Mouse (Mus musculus) small intestine, adult 2 months (tissue): ENCODE measurements around the gene Ccsap.

Source experiments
- CTCF ChIP-seq: fragments of 200-500 bp; IDR thresholded peaks from 2 replicates; pipeline ENCODE4 v1.5.1; 2012; ENCODE audit warnings: low read depth, mild to moderate bottlenecking, control low read depth, inconsistent platforms, low read length, moderate library complexity, mixed read lengths; ENCODE audit not compliant: insufficient replicate concordance, insufficient read length; ENCODE audit errors: extremely low read depth
- POLR2A ChIP-seq: fragments of 200-500 bp; IDR thresholded peaks from 2 replicates; pipeline ENCODE4 v1.6.1; 2012; ENCODE audit warnings: low read depth, mild to moderate bottlenecking, control low read depth, inconsistent platforms, low read length, moderate library complexity

- no peak for TF ChIP-seq POLR2A
- no peak for TF ChIP-seq CTCF
Observed at GRCm38 (mm10) chr8:123801538-123801937, 58.5 kb downstream of the Ccsap start.
